Mouse (Mus musculus) granulocyte monocyte progenitor cell, adult 5-6 weeks (primary cell): ENCODE measurements at regions not wholly inside any gene's neighbourhood (a gene's known extent, or its start where the extent isn't known, plus 50 kb on each side); places are given as distances from the start of the nearest gene placed in this dataset.
"Not testable (repeated sequence)": the region's sequence is repeated elsewhere in the genome, so short reads cannot be mapped to it uniquely, and the experiment has no call there.

Experiments used
- ATAC-seq: replicated peaks from 2 replicates; pipeline ENCODE4 v1.8.0; 2016; ENCODE audit warnings: mild to moderate bottlenecking, moderate TSS enrichment, inconsistent platforms; ENCODE audit not compliant: poor library complexity, severe bottlenecking

- ATAC-seq, result peak; percentile 50; the same call in 1 of the 2 replicates
Measured at GRCm38 (mm10) chr13:12726831-12727230, 73.0 kb downstream of the Prl2c3 start.

- ATAC-seq, result peak; percentile 66
Measured at GRCm38 (mm10) chr13:12717972-12718546, 81.8 kb downstream of the Prl2c3 start.

GRCm38 (mm10) chr13:12711471-12712273 is 88.2 kb downstream of the Prl2c3 start:
- ATAC-seq, result no peak

GRCm38 (mm10) chr13:12702804-12703612 is 96.9 kb downstream of the Prl2c3 start:
- ATAC-seq, result not testable (repeated sequence)

GRCm38 (mm10) chr13:12702111-12702803 is 97.6 kb downstream of the Prl2c3 start:
- peak; percentile 31 for ATAC-seq

- not testable (repeated sequence) for ATAC-seq
Measured at GRCm38 (mm10) chr13:12693593-12694118, 106.2 kb downstream of the Prl2c3 start.

- not testable (repeated sequence) for ATAC-seq
Measured at GRCm38 (mm10) chr13:12688778-12689177, 111.1 kb downstream of the Prl2c3 start.

- ATAC-seq, result not testable (repeated sequence)
Measured at GRCm38 (mm10) chr13:12688149-12688548, 111.7 kb downstream of the Prl2c3 start.

- ATAC-seq, result not testable (repeated sequence)
Measured at GRCm38 (mm10) chr13:12680954-12681571, 115.4 kb downstream of the Ero1lb start.

GRCm38 (mm10) chr13:12680283-12680953 is 114.7 kb downstream of the Ero1lb start:
- ATAC-seq, result peak; percentile 92

- ATAC-seq, result no peak
Measured at GRCm38 (mm10) chr13:12677372-12677771, 111.7 kb downstream of the Ero1lb start.

GRCm38 (mm10) chr13:12671011-12671410 is 105.3 kb downstream of the Ero1lb start:
- ATAC-seq, result not testable (repeated sequence)

- ATAC-seq, result not testable (repeated sequence)
Measured at GRCm38 (mm10) chr13:12668742-12669141, 103.1 kb downstream of the Ero1lb start.

GRCm38 (mm10) chr13:12667727-12668665 is 102.3 kb downstream of the Ero1lb start:
- ATAC-seq, result not testable (repeated sequence)

- ATAC-seq, result not testable (repeated sequence)
Measured at GRCm38 (mm10) chr13:12666050-12666449, 100.4 kb downstream of the Ero1lb start.
